Mouse (Mus musculus) forebrain, embryonic 16.5 days (tissue): ENCODE measurements around the gene Zbtb42. TPM values are rescaled to one million over a fixed set of nuclear protein-coding genes. Genes with fewer than 3 reads are reported as not detected.
A peak's percentile ranks its signal among the peaks of the same experiment; 100 is the strongest.

ENCODE experiments used
- ATAC-seq: fragments of 200-750 bp; cut with Nextera tagmentation; 2 replicates; pipeline ENCODE4 v1.8.0; 2017; ENCODE audit warnings: mild to moderate bottlenecking, moderate library complexity
- H3K27ac ChIP-seq: fragments of 300-500 bp; sonication (generic); 2 replicates; pipeline ENCODE4 v1.5.1; 2014; ENCODE audit warnings: low read length, control low read depth
- H3K27me3 ChIP-seq: fragments of 300-500 bp; sonication (generic); replicated peaks from 2 replicates; pipeline ENCODE4 v1.6.1; 2014; ENCODE audit warnings: low read length; ENCODE audit not compliant: control insufficient read depth, insufficient read depth
- H3K36me3 ChIP-seq: fragments of 300-500 bp; sonication (generic); 2 replicates; pipeline ENCODE4 v1.6.1; 2014; ENCODE audit not compliant: control insufficient read depth, insufficient read depth
- H3K4me1 ChIP-seq: fragments of 300-500 bp; sonication (generic); replicated peaks from 2 replicates; pipeline ENCODE4 v1.6.1; 2014; ENCODE audit warnings: low read length; ENCODE audit not compliant: control insufficient read depth, insufficient read depth
- H3K4me2 ChIP-seq: fragments of 300-500 bp; sonication (generic); 2 replicates; pipeline ENCODE4 v1.6.1; 2014; ENCODE audit warnings: mild to moderate bottlenecking, low read length, control low read depth
- H3K4me3 ChIP-seq: fragments of 300-500 bp; sonication (generic); replicated peaks from 2 replicates; pipeline ENCODE4 v1.5.1; 2014; ENCODE audit warnings: mild to moderate bottlenecking, low read length, control low read depth
- H3K9ac ChIP-seq: fragments of 300-500 bp; sonication (generic); replicated peaks from 2 replicates; pipeline ENCODE4 v1.6.1; 2014; ENCODE audit warnings: low read depth, low read length, control low read depth
- H3K9me3 ChIP-seq: fragments of 300-500 bp; sonication (generic); 2 replicates; pipeline ENCODE4 v1.6.1; 2016; ENCODE audit warnings: low read length; ENCODE audit not compliant: control insufficient read depth
- WGBS: fragments of 180-500 bp; shearing (Covaris S2); extraction: QIAGEN DNeasy Blood & Tissue Kit; methylation state at CpG from one replicate; pipeline ENCODE4 v1.1.7; 2014; 5-methylcytosine and 5-hydroxymethylcytosine counted together
- polyA plus RNA-seq: library from polyadenylated mRNA; unstranded; fragments of >200 nt; fragmentation: Nextera tagmentation; extraction: Ambion mirVana; gene quantifications from 2 replicates; pipeline ENCODE4 v1.2.1, GENCODE M21; 2015

Zbtb42 gene
- polyA plus RNA-seq, 1 experiment from 2014 or later, result 0.92 TPM

GRCm38 (mm10) chr12:112643126-112643525 is 35.5 kb upstream of the Zbtb42 start:
- Histone ChIP-seq H3K27ac (no peak overlapping the region), H3K4me3 (no peak overlapping the region), H3K9me3 (no peaks in the 10 kb centered on the region), H3K9ac (no peak overlapping the region), H3K4me2 (no peak overlapping the region), H3K36me3 (peaks cover 2% of the 10 kb centered on the region; the same call in 1 of the 2 replicates), H3K4me1 (peaks cover 22% of the 10 kb centered on the region), H3K27me3 (no peaks in the 10 kb centered on the region)
- WGBS, result 94% methylated on average over 6 of the region's 6 CpGs
- ATAC-seq, result no peak

- WGBS, result 1% methylated on average over 44 of the region's 46 CpGs
- H3K4me3 ChIP-seq, result peak within 1 kb of the TSS; percentile 75
- H3K36me3 ChIP-seq, result peaks cover 8% of the 10 kb centered on the region
- peak; percentile 96 for ATAC-seq
- peaks cover 22% of the 10 kb centered on the region for H3K4me1 ChIP-seq
- peak within 1 kb of the TSS; percentile 84 for H3K27ac ChIP-seq
- no peaks in the 10 kb centered on the region for H3K27me3 ChIP-seq
- H3K4me2 ChIP-seq, result peak within 1 kb of the TSS; percentile 82
- H3K9ac ChIP-seq, result peak within 1 kb of the TSS; percentile 71
- H3K9me3 ChIP-seq, result no peaks in the 10 kb centered on the region
These were observed 34.3 kb upstream of the Zbtb42 start, which contains the start of gene Siva1 for GRCm38 (mm10) chr12:112644180-112644854. Gene Siva1 (plus strand): TSS chr12:112644679.

GRCm38 (mm10) chr12:112644855-112645506 is 33.6 kb upstream of the Zbtb42 start:
- H3K27me3 ChIP-seq, result no peaks in the 10 kb centered on the region
- H3K9me3 ChIP-seq, result no peaks in the 10 kb centered on the region
- peak overlapping the region; percentile 71 for H3K9ac ChIP-seq
- H3K4me3 ChIP-seq, result peak overlapping the region; percentile 75
- H3K4me1 ChIP-seq, result peaks cover 22% of the 10 kb centered on the region
- peak overlapping the region; percentile 82 for H3K4me2 ChIP-seq
- H3K36me3 ChIP-seq, result peaks cover 9% of the 10 kb centered on the region
- H3K27ac ChIP-seq, result peak overlapping the region; percentile 84
- under 1% methylated on average over 75 of the region's 75 CpGs for whole genome bisulfite sequencing
- ATAC-seq, result no peak

GRCm38 (mm10) chr12:112646139-112646538 is 32.5 kb upstream of the Zbtb42 start:
- H3K4me3 ChIP-seq, result no peak overlapping the region
- H3K9ac ChIP-seq, result no peak overlapping the region
- H3K4me2 ChIP-seq, result peak overlapping the region; percentile 82
- WGBS, result 46% methylated on average over 6 of the region's 6 CpGs
- ATAC-seq, result no peak
- H3K4me1 ChIP-seq, result peaks cover 22% of the 10 kb centered on the region
- no peak overlapping the region for H3K27ac ChIP-seq
- no peaks in the 10 kb centered on the region for H3K9me3 ChIP-seq
- peaks cover 9% of the 10 kb centered on the region for H3K36me3 ChIP-seq
- no peaks in the 10 kb centered on the region for H3K27me3 ChIP-seq

GRCm38 (mm10) chr12:112648081-112648480 is 30.5 kb upstream of the Zbtb42 start:
- ATAC-seq, result no peak
- WGBS, result 88% methylated on average over 5 of the region's 5 CpGs
- peaks cover 22% of the 10 kb centered on the region for H3K4me1 ChIP-seq
- peaks cover 9% of the 10 kb centered on the region for H3K36me3 ChIP-seq
- H3K27me3 ChIP-seq, result no peaks in the 10 kb centered on the region
- H3K27ac ChIP-seq, result no peak overlapping the region
- no peak overlapping the region for H3K9ac ChIP-seq
- H3K4me2 ChIP-seq, result no peak overlapping the region
- H3K9me3 ChIP-seq, result no peaks in the 10 kb centered on the region
- no peak overlapping the region for H3K4me3 ChIP-seq

GRCm38 (mm10) chr12:112651778-112652439 is 26.7 kb upstream of the Zbtb42 start:
- H3K4me1 ChIP-seq, result no peaks in the 10 kb centered on the region; the same call in 1 of the 2 replicates
- ATAC-seq, result no peak
- H3K36me3 ChIP-seq, result peaks cover 18% of the 10 kb centered on the region
- H3K9me3 ChIP-seq, result no peaks in the 10 kb centered on the region
- H3K27ac ChIP-seq, result no peak overlapping the region
- WGBS, result 81% methylated on average over 5 of the region's 5 CpGs
- no peaks in the 10 kb centered on the region for H3K27me3 ChIP-seq
- no peak overlapping the region for H3K4me2 ChIP-seq
- no peak overlapping the region for H3K4me3 ChIP-seq
- no peak overlapping the region for H3K9ac ChIP-seq

GRCm38 (mm10) chr12:112653157-112653824 is 25.3 kb upstream of the Zbtb42 start:
- no peak overlapping the region for H3K27ac ChIP-seq

GRCm38 (mm10) chr12:112654076-112654475 is 24.6 kb upstream of the Zbtb42 start:
- Histone ChIP-seq H3K4me2 (no peak overlapping the region), H3K27me3 (no peaks in the 10 kb centered on the region), H3K9ac (no peak overlapping the region), H3K4me1 (no peaks in the 10 kb centered on the region), H3K4me3 (no peak overlapping the region), H3K27ac (no peak overlapping the region), H3K9me3 (no peaks in the 10 kb centered on the region), H3K36me3 (peaks cover 26% of the 10 kb centered on the region)
- WGBS, result 82% methylated on average over 5 of the region's 5 CpGs
- no peak for ATAC-seq

More at GRCm38 (mm10) chr12:112653157-112653824, 25.3 kb upstream of the Zbtb42 start:
- Histone ChIP-seq H3K36me3 (peaks cover 23% of the 10 kb centered on the region), H3K9ac (no peak overlapping the region), H3K9me3 (no peaks in the 10 kb centered on the region), H3K4me3 (no peak overlapping the region), H3K4me2 (no peak overlapping the region), H3K4me1 (no peaks in the 10 kb centered on the region), H3K27me3 (no peaks in the 10 kb centered on the region)
- peak; percentile 59 for ATAC-seq
- WGBS, result 48% methylated on average over 7 of the region's 7 CpGs

- no peaks in the 10 kb centered on the region for H3K27me3 ChIP-seq
- no peak overlapping the region for H3K4me2 ChIP-seq
- no peaks in the 10 kb centered on the region for H3K9me3 ChIP-seq
- peaks cover 34% of the 10 kb centered on the region for H3K4me1 ChIP-seq
- WGBS, result 90% methylated on average over 7 of the region's 7 CpGs
- peaks cover 33% of the 10 kb centered on the region for H3K36me3 ChIP-seq
- H3K9ac ChIP-seq, result no peak overlapping the region
- ATAC-seq, result no peak
- H3K4me3 ChIP-seq, result no peak overlapping the region
- no peak overlapping the region for H3K27ac ChIP-seq
These were observed 20.0 kb upstream of the Zbtb42 start for GRCm38 (mm10) chr12:112658619-112659018.
